ENCODE assay signal across 15 mouse cellular contexts in the genomic region with DNA sequence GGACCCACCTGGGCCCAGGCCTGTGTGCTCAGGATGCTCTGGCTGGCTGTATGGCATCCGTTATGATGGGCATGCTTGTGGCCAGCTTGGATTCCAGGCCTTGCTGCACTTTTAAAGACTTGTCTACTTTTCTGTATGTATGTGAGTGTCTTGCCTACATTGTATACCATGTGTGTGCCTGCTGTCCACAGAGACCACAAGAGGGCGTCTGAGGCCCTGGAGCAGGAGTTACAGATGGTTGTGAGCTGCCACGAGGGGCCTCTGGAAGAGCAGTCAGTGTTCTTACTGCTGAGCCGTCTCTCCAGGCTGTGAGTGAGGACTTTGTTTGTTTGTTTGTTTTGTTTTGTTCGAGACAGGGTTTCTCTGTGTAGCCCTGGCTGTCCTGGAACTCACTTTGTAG.
DNase-seq lines count a peak whose midpoint lies in the region; TF ChIP-seq lines count a peak whose summit lies in the region.
"Had no signal": no experiment of that assay in that cellular context is flagged by ENCODE, and none has a peak within 500 bp of the region (broad histone marks: within the 10 kb centered on the region; RNA-seq: fewer than 3 reads in every experiment).

No protein-coding gene starts in this region.

- TF ChIP-seq RAD21 in CH12.LX (IDR thresholded peaks at IDR 0.05; ENCODE audit: low read depth, low read length): peak; percentile 6

- H3K9ac ChIP-seq in CH12.LX (ENCODE audit: insufficient read depth, low read depth): no peak overlapping the region
- H3K9ac ChIP-seq: embryonic facial prominence, embryonic 15.5 days; midbrain, embryonic 13.5 days; neural tube, embryonic 13.5 days had no signal

- peaks cover 32 to 52% of the 10 kb centered on the region in 2 experiments for H3K36me3 ChIP-seq in CH12.LX (replicated peaks in 1 of 2; ENCODE audit: control insufficient read depth in 1 of 2, insufficient read depth in 1 of 2, low read length in 1 of 2)

- no peak for TF ChIP-seq POLR2A in CH12.LX (IDR thresholded peaks at IDR 0.05; ENCODE audit: low read depth, low read length)

- no peak for DNase-seq in left cerebral cortex, adult 2 months (ENCODE audit: extremely low spot score in 1 of 2, low spot score in 2 of 2)
- no peak for DNase-seq in left cerebral cortex, postnatal 36 days (ENCODE audit: low spot score in 2 of 2)
- no peak for DNase-seq in CH12.LX (ENCODE audit: extremely low read depth)
- peak; percentile 20 for DNase-seq in NIH3T3 (ENCODE audit: low read depth)
- peak; percentile 54 for DNase-seq in thymus, postnatal 0 days (ENCODE audit: low spot score)
- no peak for DNase-seq in cerebellum, adult 11-12 months
- no peak for DNase-seq in adrenal gland, adult (ENCODE audit: inconsistent age in 2 of 2, low spot score in 1 of 2)
- DNase-seq: cerebellum, postnatal 14 days; heart, postnatal 14 days; kidney, adult 11 months; lung, postnatal 10 days; retina, postnatal 1 day had no signal

- H3K27me3 ChIP-seq in CH12.LX (replicated peaks): no peaks in the 10 kb centered on the region
- H3K27me3 ChIP-seq: embryonic facial prominence, embryonic 15.5 days had no signal

- H3K4me3 ChIP-seq in left cerebral cortex, adult 2 months: no peak overlapping the region
- H3K4me3 ChIP-seq in CH12.LX (replicated peaks in 1 of 3; ENCODE audit: low read depth in 2 of 3, low read length in 2 of 3, poor library complexity in 1 of 3): no peak overlapping the region
- H3K4me3 ChIP-seq: embryonic facial prominence, embryonic 15.5 days; midbrain, embryonic 13.5 days; neural tube, embryonic 13.5 days had no signal

- H3K79me2 ChIP-seq in CH12.LX (replicated peaks; ENCODE audit: control insufficient read depth, extremely low read depth, insufficient read depth, poor library complexity, severe bottlenecking): no peaks in the 10 kb centered on the region

- TF ChIP-seq CTCF in left cerebral cortex, adult 2 months (IDR thresholded peaks at IDR 0.05): peak; percentile 37
- TF ChIP-seq CTCF in CH12.LX (conservative IDR thresholded peaks at IDR 0.05 in 1 of 2, IDR thresholded peaks at IDR 0.05 in 1 of 2; ENCODE audit: low read depth in 2 of 2, low read length in 2 of 2): peak in 1 of 2 experiments; percentile 47; a peak in 2 of 4 replicates

- no peak overlapping the region for H3K4me2 ChIP-seq in CH12.LX (ENCODE audit: insufficient read depth, low read depth, poor library complexity, severe bottlenecking)
- H3K4me2 ChIP-seq: embryonic facial prominence, embryonic 15.5 days; midbrain, embryonic 13.5 days; neural tube, embryonic 13.5 days had no signal

- no peaks in the 10 kb centered on the region for H3K9me3 ChIP-seq in CH12.LX (replicated peaks; ENCODE audit: low read length)
- H3K9me3 ChIP-seq: embryonic facial prominence, embryonic 15.5 days; midbrain, embryonic 13.5 days; neural tube, embryonic 13.5 days had no signal

- intact Hi-C loops in left cerebral cortex, adult 2 months (cut with DNase I): loop anchor here (2.0 to 10.0 kb wide), 2 partner anchors 457 to 781 kb away; no protein-coding TSS in a partner anchor
- intact Hi-C loops in left cerebral cortex, postnatal 36 days (cut with DNase I): loop anchor here (2.0 kb wide), 1 partner anchor 411 kb away; a partner anchor contains a TSS

- no peaks in the 10 kb centered on the region for H3K4me1 ChIP-seq in CH12.LX (ENCODE audit: control insufficient read depth in 1 of 2, insufficient read depth in 2 of 2)
- H3K4me1 ChIP-seq: neural tube, embryonic 13.5 days had no signal

- no peak for TF ChIP-seq EP300 in CH12.LX (IDR thresholded peaks at IDR 0.05; ENCODE audit: low read length)

- H3K27ac ChIP-seq in left cerebral cortex, adult 2 months: no peak overlapping the region
- H3K27ac ChIP-seq in CH12.LX (ENCODE audit: insufficient read depth, low read depth): no peak overlapping the region
- H3K27ac ChIP-seq: embryonic facial prominence, embryonic 15.5 days; midbrain, embryonic 13.5 days; neural tube, embryonic 13.5 days had no signal

- dilution Hi-C loops in CH12.LX (cut with MboI; ENCODE audit: extremely low pct_ligation_motif_present, extremely low pct_unique_long_range_greater_than_20kb, low sequenced_read_pairs): no loop called here

- in situ Hi-C loops in CH12.LX (cut with MboI; ENCODE audit: low pct_ligation_motif_present, low pct_unique_long_range_greater_than_20kb, low sequenced_read_pairs): loop anchor here (25.0 kb wide), 1 partner anchor 228 kb away; no protein-coding TSS in a partner anchor

TF ChIP-seq in CH12.LX, 34 proteins besides CTCF, POLR2A, EP300 and RAD21:
- 0 out of 2 replicates have a peak, but pooled peaks have one; percentile 16 for TF ChIP-seq SMC3 (IDR thresholded peaks at IDR 0.05; ENCODE audit: low read depth, low read length)
- no peak for TF ChIP-seq ZKSCAN1 (IDR thresholded peaks at IDR 0.05; ENCODE audit: borderline replicate concordance, low read depth, low read length)
TF ChIP-seq in CH12.LX: peak in this region for 1.

Comparison
In these comparisons a context has a peak if more than half of its experiments do, and no peak if none do; other contexts are left out.
1. DNase-seq: peak in NIH3T3 (single experiment) and thymus, postnatal 0 days (single experiment); none in left cerebral cortex, adult 2 months (0 of 2), left cerebral cortex, postnatal 36 days (0 of 2), CH12.LX (single experiment), cerebellum, adult 11-12 months (single experiment) and adrenal gland, adult (0 of 2).